Mouse (Mus musculus): ENCODE measurements at regions not wholly inside any gene's neighbourhood (a gene's known extent, or its start where the extent isn't known, plus 50 kb on each side); places are given as distances from the start of the nearest gene placed in this dataset.

- no peak overlapping the region for H3K27ac ChIP-seq
- TF ChIP-seq CTCF (IDR thresholded peaks at IDR 0.05; ENCODE audit: low read depth): no peak
- 77% methylated on average over 13 of the region's 13 CpGs for WGBS
- no peaks in the 10 kb centered on the region for H3K4me1 ChIP-seq (replicated peaks; ENCODE audit: insufficient read depth, low read length)
- no peak overlapping the region for H3K9ac ChIP-seq (ENCODE audit: low read depth, low read length)
- H3K4me3 ChIP-seq (replicated peaks; ENCODE audit: low read depth, low read length): no peak overlapping the region
- no peaks in the 10 kb centered on the region for H3K9me3 ChIP-seq (replicated peaks; ENCODE audit: low read length)
- no peaks in the 10 kb centered on the region for H3K27me3 ChIP-seq (ENCODE audit: insufficient read depth, low read length)
- ATAC-seq (replicated peaks; ENCODE audit: low FRiP score, low read depth) (no peak), DNase-seq (ENCODE audit: low spot score) (no peak)
- H3K4me2 ChIP-seq (ENCODE audit: low read length): no peak overlapping the region
- H3K36me3 ChIP-seq (ENCODE audit: insufficient read depth, low read length): no peaks in the 10 kb centered on the region
Measured at GRCm38 (mm10) chr4:131138891-131139290, 194.7 kb downstream of the Matn1 start.

DNA sequence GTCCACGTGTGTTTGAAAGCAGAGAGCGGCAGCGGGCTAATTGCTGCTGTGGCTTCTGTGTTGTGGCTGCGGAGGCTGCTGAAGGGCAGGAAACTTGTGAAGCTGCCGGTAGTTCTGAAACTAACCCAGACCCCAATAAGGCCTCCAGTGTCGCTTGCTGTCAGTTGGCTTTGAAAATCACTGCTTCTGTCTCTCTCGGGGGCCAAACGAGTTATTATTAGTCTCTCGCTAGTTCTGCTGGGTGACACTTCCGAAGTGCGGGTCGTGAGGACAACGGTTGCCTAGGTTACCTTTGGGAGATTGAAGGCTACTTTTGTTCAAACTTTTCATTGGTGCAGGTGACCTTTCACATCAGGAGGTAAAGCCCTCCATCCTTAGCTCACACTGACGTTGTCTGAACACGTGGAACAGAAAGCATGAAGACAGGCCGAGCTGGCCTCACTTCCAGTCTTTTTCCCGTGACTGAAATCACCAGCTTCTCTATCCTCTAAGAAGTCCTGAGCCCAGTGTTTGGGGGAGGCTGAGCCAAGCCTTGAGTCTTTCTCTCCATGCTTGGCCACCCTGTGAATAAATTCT is 197.8 kb downstream of the Matn1 start:
- TF ChIP-seq CTCF (IDR thresholded peaks at IDR 0.05; ENCODE audit: low read depth): no peak
- Histone ChIP-seq H3K9me3 (replicated peaks; ENCODE audit: low read length) (no peaks in the 10 kb centered on the region), H3K9ac (ENCODE audit: low read depth, low read length) (no peak overlapping the region), H3K27ac (no peak overlapping the region), H3K4me3 (replicated peaks; ENCODE audit: low read depth, low read length) (no peak overlapping the region), H3K4me1 (replicated peaks; ENCODE audit: insufficient read depth, low read length) (no peaks in the 10 kb centered on the region), H3K27me3 (ENCODE audit: insufficient read depth, low read length) (no peaks in the 10 kb centered on the region), H3K4me2 (ENCODE audit: low read length) (no peak overlapping the region), H3K36me3 (ENCODE audit: insufficient read depth, low read length) (no peaks in the 10 kb centered on the region)
- DNase-seq (ENCODE audit: low spot score) (no peak), ATAC-seq (replicated peaks; ENCODE audit: low FRiP score, low read depth) (no peak)
- 78% methylated on average over 17 of the region's 17 CpGs for WGBS

- Histone ChIP-seq H3K9me3 (replicated peaks; ENCODE audit: low read length) (no peaks in the 10 kb centered on the region), H3K9ac (ENCODE audit: low read depth, low read length) (no peak overlapping the region), H3K27ac (no peak overlapping the region), H3K4me2 (ENCODE audit: low read length) (no peak overlapping the region), H3K4me3 (replicated peaks; ENCODE audit: low read depth, low read length) (no peak overlapping the region), H3K27me3 (ENCODE audit: insufficient read depth, low read length) (no peaks in the 10 kb centered on the region), H3K4me1 (replicated peaks; ENCODE audit: insufficient read depth, low read length) (no peaks in the 10 kb centered on the region), H3K36me3 (ENCODE audit: insufficient read depth, low read length) (no peaks in the 10 kb centered on the region)
- ATAC-seq (replicated peaks; ENCODE audit: low FRiP score, low read depth) (no peak), DNase-seq (ENCODE audit: low spot score) (no peak)
- WGBS: 76% methylated on average over 1 of the region's 1 CpGs
- peak; percentile 57 for TF ChIP-seq CTCF (IDR thresholded peaks at IDR 0.05; ENCODE audit: low read depth)
Measured at GRCm38 (mm10) chr4:131145507-131145906, 201.3 kb downstream of the Matn1 start.

- Histone ChIP-seq H3K4me2 (ENCODE audit: low read length) (no peak overlapping the region), H3K9ac (ENCODE audit: low read depth, low read length) (no peak overlapping the region), H3K27me3 (ENCODE audit: insufficient read depth, low read length) (no peaks in the 10 kb centered on the region), H3K27ac (no peak overlapping the region), H3K4me3 (replicated peaks; ENCODE audit: low read depth, low read length) (no peak overlapping the region), H3K4me1 (replicated peaks; ENCODE audit: insufficient read depth, low read length) (no peaks in the 10 kb centered on the region), H3K9me3 (replicated peaks; ENCODE audit: low read length) (no peaks in the 10 kb centered on the region), H3K36me3 (ENCODE audit: insufficient read depth, low read length) (no peaks in the 10 kb centered on the region)
- DNase-seq (ENCODE audit: low spot score): no peak
- no peak for ATAC-seq (replicated peaks; ENCODE audit: low FRiP score, low read depth)
- no peak for TF ChIP-seq CTCF (IDR thresholded peaks at IDR 0.05; ENCODE audit: low read depth)
- WGBS: 54% methylated on average over 16 of the region's 16 CpGs
Measured at GRCm38 (mm10) chr4:131148042-131148747, 204.0 kb downstream of the Matn1 start.

DNA sequence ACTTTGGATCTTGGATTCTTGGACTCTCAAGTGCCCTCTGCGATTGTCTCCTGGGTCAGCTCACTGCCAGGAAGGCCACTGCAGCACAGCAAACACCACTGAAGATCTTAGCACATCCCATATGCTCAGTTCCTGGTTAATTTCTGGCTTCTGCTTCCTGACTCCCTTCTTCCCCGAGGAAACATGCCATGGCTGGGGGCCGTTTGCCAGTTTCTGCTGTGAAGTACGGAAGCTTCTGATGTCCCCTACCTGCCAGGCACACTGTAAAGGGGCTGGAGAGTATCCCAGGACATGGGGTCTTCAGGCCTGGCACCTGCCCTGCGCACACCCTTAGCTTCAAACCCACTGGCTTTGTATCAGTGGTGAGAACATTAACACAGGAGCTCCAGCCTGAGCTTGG is 205.3 kb downstream of the Matn1 start:
- no peak overlapping the region for H3K9ac ChIP-seq (ENCODE audit: low read depth, low read length)
- no peaks in the 10 kb centered on the region for H3K9me3 ChIP-seq (replicated peaks; ENCODE audit: low read length)
- no peak overlapping the region for H3K4me2 ChIP-seq (ENCODE audit: low read length)
- ATAC-seq (replicated peaks; ENCODE audit: low FRiP score, low read depth) (no peak), DNase-seq (ENCODE audit: low spot score) (no peak)
- H3K36me3 ChIP-seq (ENCODE audit: insufficient read depth, low read length): no peaks in the 10 kb centered on the region
- WGBS: 81% methylated on average over 5 of the region's 5 CpGs
- no peak overlapping the region for H3K27ac ChIP-seq
- H3K4me1 ChIP-seq (replicated peaks; ENCODE audit: insufficient read depth, low read length): no peaks in the 10 kb centered on the region
- no peaks in the 10 kb centered on the region for H3K27me3 ChIP-seq (ENCODE audit: insufficient read depth, low read length)
- H3K4me3 ChIP-seq (replicated peaks; ENCODE audit: low read depth, low read length): no peak overlapping the region
- no peak for TF ChIP-seq CTCF (IDR thresholded peaks at IDR 0.05; ENCODE audit: low read depth)

- Histone ChIP-seq H3K4me2 (ENCODE audit: low read length) (no peak overlapping the region), H3K4me3 (replicated peaks; ENCODE audit: low read depth, low read length) (no peak overlapping the region), H3K27ac (no peak overlapping the region), H3K4me1 (replicated peaks; ENCODE audit: insufficient read depth, low read length) (no peaks in the 10 kb centered on the region), H3K9ac (ENCODE audit: low read depth, low read length) (no peak overlapping the region), H3K36me3 (ENCODE audit: insufficient read depth, low read length) (no peaks in the 10 kb centered on the region), H3K27me3 (ENCODE audit: insufficient read depth, low read length) (no peaks in the 10 kb centered on the region), H3K9me3 (replicated peaks; ENCODE audit: low read length) (no peaks in the 10 kb centered on the region)
- no peak for TF ChIP-seq CTCF (IDR thresholded peaks at IDR 0.05; ENCODE audit: low read depth)
- no peak for ATAC-seq (replicated peaks; ENCODE audit: low FRiP score, low read depth)
- DNase-seq (ENCODE audit: low spot score): no peak
- WGBS: 49% methylated on average over 5 of the region's 5 CpGs
Measured at GRCm38 (mm10) chr4:131159712-131160111, 215.5 kb downstream of the Matn1 start.
